Mouse (Mus musculus) right cerebral cortex, postnatal 4 days (tissue): Measurements from ENCODE around the gene Adgra1.

Source experiments
- DNase-seq: peaks from one replicate; pipeline ENCODE4 v3.0.0-alpha.2; 2022

The Adgra1 gene

DNA sequence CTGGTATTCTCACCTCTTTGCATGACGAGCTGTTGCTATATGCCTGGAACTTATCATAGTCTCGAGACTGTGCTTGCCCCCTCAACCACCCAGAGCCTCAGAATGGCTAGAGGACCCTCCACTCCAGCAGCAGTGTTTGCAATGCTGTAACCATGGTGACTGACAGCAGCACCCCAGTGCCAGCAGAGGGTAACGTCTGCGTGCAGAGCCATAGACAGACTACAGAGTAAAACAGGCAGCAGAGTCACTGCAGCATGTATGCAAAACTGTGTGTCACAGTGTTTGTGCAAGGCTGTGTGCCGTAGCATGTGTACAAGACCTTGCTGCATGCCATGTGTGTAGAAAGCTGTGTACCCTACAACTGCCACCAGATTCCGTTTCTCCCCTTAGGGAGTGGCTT lies 75.5 kb downstream of the Adgra1 start:
- DNase-seq: no peak

DNA sequence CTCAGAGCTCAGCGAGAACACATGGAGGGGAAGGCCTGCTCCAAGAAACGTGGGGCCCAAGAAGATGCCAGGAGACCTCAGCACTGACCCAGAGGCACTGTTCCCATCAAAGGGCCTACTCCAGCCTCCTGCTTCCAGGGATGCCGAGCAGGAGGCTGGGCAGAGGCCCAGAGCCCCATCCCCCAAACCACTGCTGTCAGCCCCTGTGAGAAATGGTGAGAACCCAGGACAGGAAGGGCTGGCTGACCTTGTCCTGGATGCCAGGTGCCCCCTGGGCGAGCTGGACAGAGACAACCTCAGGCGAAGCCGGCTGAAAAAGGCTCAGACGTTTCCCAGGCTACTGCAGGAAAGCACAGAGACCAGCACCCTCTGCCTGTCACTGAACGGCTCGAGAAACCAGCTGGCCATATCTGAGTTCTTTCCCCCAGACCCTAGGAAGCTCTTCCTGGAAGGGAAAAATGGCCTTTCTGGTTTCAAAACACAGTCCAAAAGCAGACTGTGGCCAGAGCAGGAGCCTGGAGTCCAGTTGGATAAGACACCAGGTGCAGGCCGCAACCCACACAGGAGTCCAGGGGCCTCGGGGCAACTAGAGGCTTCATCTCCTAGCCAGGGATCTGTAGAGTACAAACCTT lies 76.3 kb downstream of the Adgra1 start:
- DNase-seq: no peak

DNA sequence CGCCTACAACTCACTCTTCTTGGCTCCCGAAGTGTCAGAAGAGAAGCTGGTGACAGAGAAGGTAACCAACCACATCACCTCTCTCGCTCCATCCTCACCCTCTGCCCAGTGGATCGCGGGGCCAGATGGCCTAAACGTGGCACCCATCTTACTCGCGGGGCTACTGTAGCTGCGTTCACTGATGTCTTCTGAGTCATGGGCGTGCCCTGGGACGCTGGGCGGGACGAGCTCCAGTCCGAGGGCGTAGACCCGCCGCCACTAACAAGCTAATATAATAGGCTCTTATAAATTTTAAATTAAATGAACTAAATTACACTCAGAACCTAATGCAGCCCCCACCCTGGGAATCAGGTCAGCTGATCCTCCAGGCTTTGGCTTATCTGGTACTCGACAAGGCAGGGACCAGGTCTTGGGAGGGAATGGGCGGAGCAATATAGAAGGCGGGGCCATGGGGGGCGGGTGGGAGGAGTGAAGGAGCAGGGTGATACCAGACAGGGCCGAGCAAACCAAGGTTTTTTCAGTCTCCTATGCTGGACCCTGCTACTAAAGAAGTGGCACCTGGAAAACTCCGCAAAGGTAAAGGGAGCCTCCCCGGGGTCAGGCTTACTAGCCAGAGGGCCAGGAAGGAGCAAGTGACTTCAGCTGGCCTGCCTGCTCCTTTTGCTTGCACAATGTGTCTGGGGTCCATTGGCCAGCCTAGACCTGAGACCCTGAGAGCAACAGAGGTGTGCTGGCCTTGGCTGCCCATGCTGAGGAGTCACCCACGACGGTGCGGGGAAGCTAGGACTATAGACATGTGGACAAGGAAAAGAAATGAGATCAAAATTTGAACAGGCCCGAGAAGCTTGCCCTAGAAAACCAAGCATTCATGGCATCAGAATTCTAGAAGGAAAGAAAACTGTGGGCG lies 80.4 kb downstream of the Adgra1 start:
- no peak for DNase-seq

DNA sequence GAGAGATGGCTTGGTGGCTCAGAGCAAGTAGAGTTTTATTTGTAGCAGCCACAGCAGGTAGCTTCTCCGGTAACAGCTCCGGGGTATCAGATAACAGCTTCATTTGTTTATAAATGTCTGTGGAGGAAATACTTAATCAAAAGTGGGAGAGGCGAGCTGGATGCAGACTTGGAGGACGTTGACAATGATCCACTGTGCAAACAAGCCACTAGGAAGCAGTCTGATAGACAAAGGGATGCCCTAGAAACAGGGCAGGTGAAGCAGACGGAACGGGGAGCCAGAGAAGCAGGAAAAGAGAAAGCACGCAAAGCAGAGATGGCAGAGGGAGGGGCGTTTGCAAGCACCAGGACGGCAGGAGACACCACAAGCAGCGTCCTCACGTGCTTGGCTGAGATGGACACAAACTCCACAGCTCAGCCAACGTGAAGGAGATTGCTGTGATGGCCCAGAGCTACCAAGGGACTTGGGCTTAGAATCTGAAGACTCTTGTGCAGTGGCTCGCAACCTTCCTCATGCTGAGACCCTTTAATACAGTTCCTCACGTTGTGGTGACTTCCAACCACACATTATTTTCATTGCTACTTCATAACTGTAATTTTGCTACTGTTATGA lies 81.8 kb downstream of the Adgra1 start:
- no peak for DNase-seq

DNA sequence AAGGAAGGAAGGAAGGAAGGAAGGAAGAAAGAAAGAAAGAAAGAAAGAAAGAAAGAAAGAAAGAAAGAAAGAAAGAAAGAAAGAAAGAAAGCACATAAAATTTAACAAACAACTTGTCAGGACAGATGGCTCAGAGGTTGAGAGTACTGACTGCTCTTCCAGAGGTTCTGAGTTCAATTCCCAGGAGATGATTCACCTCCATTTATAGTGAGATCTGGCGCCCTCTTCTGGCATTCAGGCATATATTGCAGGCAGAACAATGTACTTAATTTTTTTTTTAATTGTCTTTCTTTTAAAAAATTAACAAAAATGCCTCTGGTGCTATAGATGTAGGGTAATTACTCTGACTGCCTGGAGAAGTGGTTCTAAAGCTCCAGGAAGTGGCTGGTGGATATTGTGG lies 82.4 kb downstream of the Adgra1 start:
- DNase-seq: no peak

DNA sequence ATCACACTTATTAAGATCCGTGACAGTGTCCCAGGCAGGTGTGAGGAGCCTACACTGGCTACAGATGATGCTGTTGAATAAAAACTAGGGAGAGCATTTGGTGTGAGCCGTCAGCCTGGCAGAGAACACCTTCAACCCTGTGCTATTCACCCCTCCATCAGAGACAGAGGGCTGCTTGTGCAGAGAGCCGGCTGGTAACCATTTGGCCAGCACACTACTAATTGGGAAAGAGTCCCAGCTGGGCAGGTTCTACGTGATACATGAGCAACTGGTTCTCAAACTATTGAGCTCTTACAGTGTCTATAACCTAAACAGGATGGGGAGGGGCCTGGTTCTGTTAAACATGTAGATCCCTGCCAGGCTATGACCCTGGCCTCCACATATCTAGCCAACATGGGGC lies 84.3 kb downstream of the Adgra1 start:
- no peak for DNase-seq
